Mouse (Mus musculus) brain, embryonic 14.5 days (tissue): ENCODE measurements around the gene Myof. TPM values are rescaled to one million over a fixed set of nuclear protein-coding genes. Genes with fewer than 3 reads are reported as not detected.

Source experiments
- DNase-seq: peaks from one replicate; pipeline ENCODE4 v3.0.0-alpha.2; 2011; ENCODE audit warnings: low read depth
- CTCF ChIP-seq: fragments of 200-500 bp; IDR thresholded peaks from 2 replicates; pipeline ENCODE4 v1.5.1; 2012; ENCODE audit warnings: inconsistent platforms, mild to moderate bottlenecking, moderate library complexity, borderline replicate concordance; ENCODE audit not compliant: insufficient read depth, insufficient read length; ENCODE audit errors: extremely low read depth
- POLR2A ChIP-seq: fragments of 200-500 bp; IDR thresholded peaks from 2 replicates; pipeline ENCODE4 v1.6.1; 2012; ENCODE audit warnings: mild to moderate bottlenecking, inconsistent platforms, borderline replicate concordance; ENCODE audit not compliant: poor library complexity, insufficient read depth, insufficient read length, severe bottlenecking; ENCODE audit errors: extremely low read depth
- polyA plus RNA-seq: library from polyadenylated mRNA; depleted of rRNA; stranded (reverse); fragments of >200 nt; gene quantifications from 2 replicates; pipeline ENCODE4 v1.2.3, GENCODE M21; 2012; rRNA removed

The Myof gene
- polyA plus RNA-seq: 3.4 and 4.6 TPM in 2 replicates

- peak; percentile 49 for DNase-seq
- TF ChIP-seq CTCF (peak; percentile 29; the same call in 1 of the 2 replicates), POLR2A (no peak)
Measured at GRCm38 (mm10) chr19:38043281-38043981, at the start of gene Myof. Gene Myof (minus strand): TSS chr19:38043577.

- no peak for DNase-seq
- no peak for TF ChIP-seq CTCF
- no peak for TF ChIP-seq POLR2A
Measured at GRCm38 (mm10) chr19:38091512-38091985, 48.2 kb upstream of the Myof start.

GRCm38 (mm10) chr19:38089358-38089757, 46.0 kb upstream of the Myof start:
- TF ChIP-seq CTCF (no peak), POLR2A (no peak)
- no peak for DNase-seq

- no peak for TF ChIP-seq POLR2A
- TF ChIP-seq CTCF: peak; percentile 53; the same call in 1 of the 2 replicates
Measured at GRCm38 (mm10) chr19:38086948-38087551, 43.7 kb upstream of the Myof start.

GRCm38 (mm10) chr19:38085841-38086240, 42.5 kb upstream of the Myof start:
- DNase-seq: no peak
- TF ChIP-seq CTCF: no peak
- no peak for TF ChIP-seq POLR2A

More at GRCm38 (mm10) chr19:38086948-38087551, 43.7 kb upstream of the Myof start:
- peak; percentile 53 for DNase-seq

- no peak for TF ChIP-seq CTCF
- TF ChIP-seq POLR2A: no peak
- DNase-seq: no peak
Measured at GRCm38 (mm10) chr19:38082931-38083525, 39.7 kb upstream of the Myof start.

GRCm38 (mm10) chr19:38081361-38081760, 38.0 kb upstream of the Myof start:
- DNase-seq: no peak
- no peak for TF ChIP-seq POLR2A
- TF ChIP-seq CTCF: no peak

GRCm38 (mm10) chr19:38077851-38078540, 34.6 kb upstream of the Myof start:
- DNase-seq: no peak

GRCm38 (mm10) chr19:38076251-38076650, 32.9 kb upstream of the Myof start:
- TF ChIP-seq CTCF (peak; percentile 34; the same call in 1 of the 2 replicates), POLR2A (no peak)
- peak; percentile 68 for DNase-seq

More at GRCm38 (mm10) chr19:38077851-38078540, 34.6 kb upstream of the Myof start:
- TF ChIP-seq POLR2A (no peak), CTCF (no peak)

- TF ChIP-seq CTCF (no peak), POLR2A (no peak)
- DNase-seq: no peak
Measured at GRCm38 (mm10) chr19:38075051-38075450, 31.7 kb upstream of the Myof start.

GRCm38 (mm10) chr19:38073226-38073625, 29.8 kb upstream of the Myof start:
- TF ChIP-seq POLR2A (no peak), CTCF (no peak)
- no peak for DNase-seq
